Mouse (Mus musculus): ENCODE measurements around the gene Gbe1. TPM values are rescaled to one million over a fixed set of nuclear protein-coding genes. Genes with fewer than 3 reads are reported as not detected.

The Gbe1 gene
- polyA plus RNA-seq, 1 experiment from 2014 or later = 13.3 TPM

DNA sequence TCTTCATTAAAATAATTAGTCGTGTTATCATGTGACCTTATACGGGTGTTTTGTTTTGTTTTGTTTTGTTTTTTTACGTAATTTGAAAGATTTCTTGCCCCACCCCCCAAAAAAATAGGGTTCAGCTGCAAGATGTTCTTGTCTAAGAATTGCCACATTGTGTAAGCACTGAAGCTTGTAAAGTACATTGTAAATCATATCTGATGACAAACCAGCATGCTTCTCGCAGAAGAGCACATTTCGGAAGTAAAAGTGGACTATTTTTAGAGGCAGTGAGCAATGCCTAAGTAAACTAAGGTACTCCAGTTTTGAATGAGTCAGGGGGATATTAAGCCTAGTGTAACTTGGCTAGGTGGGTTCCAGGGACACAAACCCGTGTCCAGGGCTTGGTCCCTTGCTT lies 15.7 kb downstream of the Gbe1 start:
- H3K9ac ChIP-seq (replicated peaks) = no peak overlapping the region
- no peak overlapping the region for H3K4me2 ChIP-seq
- 73% methylated on average over 6 of the region's 6 CpGs for WGBS
- no peak for ATAC-seq (ENCODE audit: low FRiP score)
- no peaks in the 10 kb centered on the region for H3K9me3 ChIP-seq (replicated peaks)
- H3K27ac ChIP-seq (replicated peaks) = no peak overlapping the region
- H3K36me3 ChIP-seq = no peaks in the 10 kb centered on the region
- no peaks in the 10 kb centered on the region for H3K27me3 ChIP-seq (replicated peaks)
- H3K4me1 ChIP-seq = peaks cover 4% of the 10 kb centered on the region; the same call in 1 of the 2 replicates
- H3K4me3 ChIP-seq (replicated peaks) = no peak overlapping the region

DNA sequence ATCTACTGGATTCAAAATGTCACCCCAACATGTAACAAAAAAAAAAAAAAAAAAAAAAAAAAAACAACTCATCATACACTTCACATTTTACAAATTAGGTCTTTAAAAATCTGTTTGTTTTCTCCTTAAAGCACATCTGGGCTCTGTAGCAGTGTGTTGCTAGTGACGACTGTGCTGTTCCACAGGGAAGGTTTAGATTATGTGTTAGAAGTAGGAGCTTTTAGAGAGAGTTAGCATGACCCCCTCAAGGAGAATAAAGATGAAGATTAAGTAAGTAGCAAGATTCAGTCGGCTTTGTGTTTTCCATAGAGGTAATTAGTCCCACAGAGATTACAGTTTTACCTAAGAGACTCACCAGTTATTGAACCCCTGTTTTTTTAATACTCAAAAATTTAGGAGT lies 16.3 kb downstream of the Gbe1 start:
- Histone ChIP-seq H3K9me3 (replicated peaks) (no peaks in the 10 kb centered on the region), H3K4me3 (replicated peaks) (no peak overlapping the region)

DNA sequence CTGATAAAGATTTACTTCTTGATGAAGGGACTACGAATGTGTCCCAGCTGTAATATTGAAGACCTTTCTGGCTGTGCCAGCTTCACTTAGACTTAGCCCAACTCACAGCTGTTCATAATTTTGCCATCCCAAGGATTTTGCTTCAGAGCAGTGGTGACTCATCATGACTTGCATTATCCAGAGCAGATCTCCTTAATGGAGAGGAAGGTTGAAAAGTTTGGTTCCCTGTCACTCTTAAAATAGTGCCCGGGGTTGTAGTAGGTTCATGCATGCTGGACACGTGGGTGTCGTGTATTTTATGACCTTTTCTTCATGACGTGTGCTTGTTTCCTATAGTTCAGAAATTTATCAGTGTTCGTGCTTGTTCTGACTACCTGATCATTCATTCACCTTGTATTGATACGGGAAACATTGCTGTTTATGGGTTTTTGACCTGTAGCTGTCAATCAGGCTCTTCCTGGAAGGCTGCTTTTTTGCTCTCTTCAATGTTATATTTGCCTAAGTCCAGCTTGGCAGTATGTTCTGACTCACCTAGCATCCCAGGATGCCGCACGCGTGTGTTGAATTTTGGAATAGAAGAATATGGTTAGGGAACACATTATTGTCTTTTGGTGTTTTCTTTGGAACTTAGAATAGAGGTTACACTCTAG lies 17.0 kb downstream of the Gbe1 start:
- Histone ChIP-seq H3K4me1 (peaks cover 4% of the 10 kb centered on the region; the same call in 1 of the 2 replicates), H3K27me3 (replicated peaks) (no peaks in the 10 kb centered on the region), H3K9me3 (replicated peaks) (no peaks in the 10 kb centered on the region), H3K4me2 (no peak overlapping the region), H3K36me3 (no peaks in the 10 kb centered on the region), H3K4me3 (replicated peaks) (no peak overlapping the region), H3K27ac (replicated peaks) (no peak overlapping the region), H3K9ac (replicated peaks) (no peak overlapping the region)
- ATAC-seq (ENCODE audit: low FRiP score) = no peak
- 94% methylated on average over 10 of the region's 10 CpGs for WGBS

More for the DNA sequence above, 16.3 kb downstream of the Gbe1 start:
- Histone ChIP-seq H3K4me1 (peaks cover 4% of the 10 kb centered on the region; the same call in 1 of the 2 replicates), H3K9ac (replicated peaks) (no peak overlapping the region), H3K27me3 (replicated peaks) (no peaks in the 10 kb centered on the region), H3K4me2 (no peak overlapping the region), H3K27ac (replicated peaks) (no peak overlapping the region), H3K36me3 (no peaks in the 10 kb centered on the region)
- 77% methylated on average over 2 of the region's 2 CpGs for whole genome bisulfite sequencing
- ATAC-seq (ENCODE audit: low FRiP score) = no peak

DNA sequence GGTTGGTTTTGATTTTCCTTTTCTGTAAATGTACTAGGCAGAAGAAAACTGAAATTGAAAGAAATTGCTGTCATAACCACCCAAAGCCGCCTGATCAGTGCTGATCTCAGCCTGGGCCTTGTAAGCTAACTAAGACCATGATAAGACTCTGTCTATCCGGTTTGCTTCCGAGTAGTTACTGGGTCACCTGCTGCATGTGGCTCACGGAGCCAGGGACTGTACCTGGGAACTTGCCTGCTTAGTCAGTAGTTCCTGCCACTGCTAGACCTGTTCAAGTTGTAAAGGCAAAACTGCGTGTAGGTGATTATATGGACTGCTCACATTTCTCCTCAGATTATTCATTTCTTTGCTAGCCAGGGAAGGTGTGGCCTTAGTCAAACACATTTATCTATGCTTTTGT lies 21.1 kb downstream of the Gbe1 start:
- H3K4me3 ChIP-seq (replicated peaks) = no peak overlapping the region
- no peaks in the 10 kb centered on the region for H3K36me3 ChIP-seq
- H3K4me1 ChIP-seq = no peaks in the 10 kb centered on the region
- ATAC-seq (ENCODE audit: low FRiP score) = no peak
- H3K27ac ChIP-seq (replicated peaks) = no peak overlapping the region
- no peak overlapping the region for H3K9ac ChIP-seq (replicated peaks)
- no peaks in the 10 kb centered on the region for H3K27me3 ChIP-seq (replicated peaks)
- WGBS = 96% methylated on average over 5 of the region's 5 CpGs
- no peak overlapping the region for H3K4me2 ChIP-seq
- H3K9me3 ChIP-seq (replicated peaks) = no peaks in the 10 kb centered on the region

DNA sequence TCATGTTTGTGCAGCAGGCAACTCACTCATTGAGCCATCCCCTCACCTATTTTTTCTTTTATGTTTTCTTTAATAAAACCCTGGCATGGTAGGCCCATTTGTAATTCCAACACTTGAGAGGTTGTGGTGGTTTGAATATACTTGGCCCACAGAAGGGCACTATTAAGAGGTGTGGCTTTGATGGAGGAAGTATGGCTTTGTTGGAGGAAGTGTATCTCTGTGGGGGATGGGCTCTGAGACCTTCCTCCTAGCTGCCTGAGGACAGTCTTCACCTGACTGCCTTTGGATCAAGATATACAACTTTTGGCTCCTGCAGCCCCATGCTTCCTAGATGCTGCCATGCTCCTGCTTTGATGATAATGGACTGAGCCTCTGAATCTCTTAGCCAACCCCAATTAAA lies 21.7 kb downstream of the Gbe1 start:
- no peaks in the 10 kb centered on the region for H3K9me3 ChIP-seq (replicated peaks)
- no peaks in the 10 kb centered on the region for H3K36me3 ChIP-seq
- ATAC-seq (ENCODE audit: low FRiP score) = no peak
- H3K27me3 ChIP-seq (replicated peaks) = no peaks in the 10 kb centered on the region
- no peak overlapping the region for H3K4me2 ChIP-seq
- H3K27ac ChIP-seq (replicated peaks) = no peak overlapping the region
- H3K4me1 ChIP-seq = no peaks in the 10 kb centered on the region
- H3K4me3 ChIP-seq (replicated peaks) = no peak overlapping the region
- H3K9ac ChIP-seq (replicated peaks) = no peak overlapping the region

DNA sequence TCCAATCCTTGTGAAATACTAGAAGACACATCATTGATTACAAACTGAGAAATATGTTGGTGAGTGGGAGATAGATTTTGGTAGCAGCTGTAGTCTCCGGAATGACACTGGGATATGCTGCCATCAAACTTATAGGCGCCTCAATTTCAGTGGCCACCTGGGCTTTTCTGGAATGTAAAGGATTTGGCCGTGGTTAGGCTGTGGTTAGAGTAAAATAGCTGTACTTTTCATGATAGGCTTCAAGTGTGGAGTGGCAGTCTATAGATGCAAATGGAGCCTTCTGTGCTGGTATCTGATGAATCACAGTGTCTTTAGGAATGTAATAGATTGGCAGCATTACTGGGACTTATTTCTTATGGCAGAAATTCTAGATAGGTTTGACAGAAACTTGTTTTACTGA lies 23.9 kb downstream of the Gbe1 start:
- H3K4me3 ChIP-seq (replicated peaks) = no peak overlapping the region
- H3K36me3 ChIP-seq = no peaks in the 10 kb centered on the region
- no peak overlapping the region for H3K27ac ChIP-seq (replicated peaks)
- H3K4me1 ChIP-seq = no peaks in the 10 kb centered on the region
- no peak overlapping the region for H3K9ac ChIP-seq (replicated peaks)
- no peaks in the 10 kb centered on the region for H3K27me3 ChIP-seq (replicated peaks)
- no peak overlapping the region for H3K4me2 ChIP-seq
- WGBS = 88% methylated on average over 3 of the region's 3 CpGs
- no peak for ATAC-seq (ENCODE audit: low FRiP score)
- no peaks in the 10 kb centered on the region for H3K9me3 ChIP-seq (replicated peaks)

DNA sequence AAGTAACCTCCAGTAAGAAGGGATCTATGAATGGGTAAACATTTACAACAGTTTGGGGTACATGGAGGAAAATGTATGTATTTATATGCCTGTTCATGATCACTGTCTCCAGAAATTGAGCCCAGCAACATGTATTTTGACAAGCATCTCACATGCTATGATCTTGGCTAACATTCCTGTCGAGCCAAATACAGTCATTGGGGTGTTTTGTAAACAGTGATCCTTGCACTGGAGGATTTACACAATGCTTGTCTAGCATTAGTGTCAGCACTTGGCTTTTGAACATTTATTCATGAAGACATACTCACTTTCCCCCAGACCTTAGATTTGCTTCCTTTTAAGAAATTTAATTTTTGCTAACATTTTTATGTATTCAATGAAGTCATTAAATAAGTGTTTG lies 30.7 kb downstream of the Gbe1 start:
- Histone ChIP-seq H3K4me2 (no peak overlapping the region), H3K27me3 (replicated peaks) (no peaks in the 10 kb centered on the region), H3K9ac (replicated peaks) (no peak overlapping the region), H3K9me3 (replicated peaks) (no peaks in the 10 kb centered on the region), H3K27ac (replicated peaks) (no peak overlapping the region), H3K4me1 (peaks cover 5% of the 10 kb centered on the region; the same call in 1 of the 2 replicates), H3K4me3 (replicated peaks) (no peak overlapping the region), H3K36me3 (no peaks in the 10 kb centered on the region)
- WGBS = 80% methylated on average over 1 of the region's 1 CpGs
- no peak for ATAC-seq (ENCODE audit: low FRiP score)

DNA sequence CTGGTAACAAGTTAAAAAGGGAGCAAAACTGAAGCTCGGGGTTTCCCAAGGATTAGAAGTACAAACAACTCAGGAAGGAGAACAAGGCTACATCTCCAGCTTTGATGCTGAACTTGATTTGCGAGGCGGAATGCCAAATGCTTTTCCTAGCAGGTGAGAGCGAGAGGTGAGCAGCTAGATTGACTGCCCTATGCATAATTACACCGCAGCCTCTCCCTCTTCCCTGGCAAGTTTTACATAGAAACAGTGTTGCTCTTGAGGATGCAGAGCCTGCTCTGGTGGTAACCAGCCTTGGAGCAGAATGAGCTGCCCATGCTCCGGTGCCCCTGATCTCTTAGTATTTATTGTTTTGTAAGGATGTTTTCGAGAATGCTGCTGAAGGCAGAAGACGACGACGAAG lies 31.9 kb downstream of the Gbe1 start:
- 69% methylated on average over 10 of the region's 10 CpGs for WGBS
- Histone ChIP-seq H3K4me2 (no peak overlapping the region), H3K4me3 (replicated peaks) (no peak overlapping the region), H3K27me3 (replicated peaks) (no peaks in the 10 kb centered on the region), H3K9me3 (replicated peaks) (no peaks in the 10 kb centered on the region), H3K9ac (replicated peaks) (no peak overlapping the region), H3K27ac (replicated peaks) (no peak overlapping the region), H3K4me1 (peaks cover 5% of the 10 kb centered on the region; the same call in 1 of the 2 replicates), H3K36me3 (no peaks in the 10 kb centered on the region)
- ATAC-seq (ENCODE audit: low FRiP score) = no peak

DNA sequence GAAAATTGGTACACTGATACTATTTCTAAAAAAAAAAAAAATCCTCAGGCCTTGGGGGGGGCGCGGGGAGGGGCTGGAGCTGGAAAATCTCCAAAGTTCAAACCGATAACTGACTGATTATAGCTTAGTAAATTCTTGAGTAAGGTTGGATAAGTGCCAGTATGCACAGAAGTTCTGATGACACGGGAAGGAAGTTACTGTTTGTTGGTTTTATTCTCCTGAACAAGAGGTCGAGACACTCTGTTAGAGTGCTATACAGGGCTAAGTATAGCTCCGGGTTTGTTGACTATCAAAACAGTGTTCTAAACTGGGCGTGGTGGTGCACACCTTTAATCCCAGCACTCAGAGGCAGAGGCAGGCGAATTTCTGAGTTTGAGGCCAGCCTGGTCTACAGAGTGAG lies 36.3 kb downstream of the Gbe1 start:
- Histone ChIP-seq H3K9me3 (replicated peaks) (no peaks in the 10 kb centered on the region), H3K27ac (replicated peaks) (no peak overlapping the region), H3K36me3 (no peaks in the 10 kb centered on the region), H3K27me3 (replicated peaks) (no peaks in the 10 kb centered on the region), H3K9ac (replicated peaks) (no peak overlapping the region), H3K4me3 (replicated peaks) (no peak overlapping the region), H3K4me1 (peaks cover 5% of the 10 kb centered on the region; the same call in 1 of the 2 replicates), H3K4me2 (no peak overlapping the region)
- ATAC-seq (ENCODE audit: low FRiP score) = no peak
- 87% methylated on average over 8 of the region's 8 CpGs for WGBS

DNA sequence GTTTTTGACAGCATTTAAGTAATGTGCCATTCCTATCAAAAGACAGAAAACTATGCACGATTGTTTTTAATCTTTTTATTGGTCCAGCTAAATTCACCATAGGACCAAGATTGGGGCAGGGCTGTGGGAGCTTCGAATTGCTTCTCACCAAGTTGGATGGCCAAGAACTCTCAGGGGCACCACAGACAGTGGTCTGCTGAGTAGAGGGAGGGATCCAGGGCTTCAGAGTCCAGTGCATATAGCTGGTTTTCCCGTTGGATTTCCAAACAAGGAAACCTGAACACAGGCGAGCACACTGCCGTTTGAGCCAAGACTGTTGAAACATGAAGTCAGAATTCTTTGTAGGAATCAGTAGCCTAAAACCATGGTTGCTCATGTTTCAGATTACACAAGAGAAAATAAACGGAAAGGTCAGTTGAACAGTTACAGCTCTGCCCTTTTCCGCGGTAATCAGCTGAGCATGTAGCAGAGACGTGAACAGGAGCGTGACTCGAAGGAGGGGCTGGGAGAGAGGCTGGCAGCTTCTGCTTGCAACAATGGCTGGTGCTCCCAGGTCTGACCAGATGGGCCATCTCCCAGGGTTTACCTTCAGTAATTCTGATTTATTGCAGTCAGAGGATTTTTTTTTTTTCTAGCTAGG lies 38.0 kb downstream of the Gbe1 start:
- no peaks in the 10 kb centered on the region for H3K27me3 ChIP-seq (replicated peaks)
- peak; percentile 73; the same call in 1 of the 2 replicates for ATAC-seq (ENCODE audit: low FRiP score)
- no peaks in the 10 kb centered on the region for H3K9me3 ChIP-seq (replicated peaks)
- no peak overlapping the region for H3K4me3 ChIP-seq (replicated peaks)
- no peak overlapping the region for H3K27ac ChIP-seq (replicated peaks)
- peak overlapping the region; percentile 13; the same call in 1 of the 2 replicates for H3K4me2 ChIP-seq
- H3K9ac ChIP-seq (replicated peaks) = no peak overlapping the region
- H3K36me3 ChIP-seq = no peaks in the 10 kb centered on the region
- WGBS = 50% methylated on average over 11 of the region's 11 CpGs
- H3K4me1 ChIP-seq = no peaks in the 10 kb centered on the region

DNA sequence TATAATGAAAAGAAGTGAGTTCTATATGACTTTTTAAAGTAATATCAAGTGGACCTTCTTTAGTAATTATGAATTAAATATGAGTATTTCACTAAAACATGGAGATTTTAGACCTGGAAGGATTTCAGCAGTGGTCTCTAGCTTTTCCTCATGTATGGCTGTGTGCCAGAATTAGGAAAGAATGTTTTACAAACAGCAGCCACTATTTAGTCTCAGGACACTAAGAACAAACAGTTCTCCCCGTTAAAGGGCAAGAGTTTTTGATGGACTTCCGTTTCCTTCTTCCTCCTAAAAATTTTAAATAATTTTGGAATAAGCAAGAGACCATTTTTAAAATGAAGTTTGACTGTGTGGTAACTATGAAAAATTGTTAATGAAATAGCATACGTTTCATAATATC lies 38.8 kb downstream of the Gbe1 start:
- no peak overlapping the region for H3K4me3 ChIP-seq (replicated peaks)
- H3K4me1 ChIP-seq = no peaks in the 10 kb centered on the region
- H3K9me3 ChIP-seq (replicated peaks) = no peaks in the 10 kb centered on the region
- no peak overlapping the region for H3K4me2 ChIP-seq
- WGBS = 64% methylated on average over 3 of the region's 3 CpGs
- H3K9ac ChIP-seq (replicated peaks) = no peak overlapping the region
- no peak overlapping the region for H3K27ac ChIP-seq (replicated peaks)
- no peaks in the 10 kb centered on the region for H3K27me3 ChIP-seq (replicated peaks)
- ATAC-seq (ENCODE audit: low FRiP score) = no peak
- no peaks in the 10 kb centered on the region for H3K36me3 ChIP-seq

DNA sequence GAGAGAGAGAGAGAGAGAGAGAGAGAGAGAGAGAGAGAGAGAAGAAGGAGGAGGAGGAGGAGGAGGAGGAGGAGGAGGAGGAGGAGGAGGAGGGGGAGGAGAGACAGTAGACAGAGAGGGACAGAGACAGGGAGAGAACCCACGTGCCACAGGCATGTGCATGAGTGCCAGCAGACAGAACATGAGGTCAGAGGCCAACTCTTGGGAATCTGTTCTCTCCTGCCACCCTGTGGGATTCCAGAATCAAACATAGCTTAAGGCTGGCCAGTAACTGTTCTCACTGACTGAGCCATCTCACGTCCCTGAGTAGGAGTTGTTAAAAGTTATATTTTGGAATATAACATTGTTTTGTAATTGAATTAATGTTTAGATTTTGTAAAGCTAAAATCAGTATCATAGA lies 39.3 kb downstream of the Gbe1 start:
- Histone ChIP-seq H3K9ac (replicated peaks) (no peak overlapping the region), H3K4me3 (replicated peaks) (no peak overlapping the region), H3K36me3 (no peaks in the 10 kb centered on the region), H3K4me1 (no peaks in the 10 kb centered on the region), H3K4me2 (no peak overlapping the region), H3K27me3 (replicated peaks) (no peaks in the 10 kb centered on the region), H3K27ac (replicated peaks) (no peak overlapping the region), H3K9me3 (replicated peaks) (no peaks in the 10 kb centered on the region)
- WGBS = 36% methylated on average over 2 of the region's 2 CpGs
- ATAC-seq (ENCODE audit: low FRiP score) = no peak

All from neural tube, embryonic 15.5 days (tissue).